Comparison of ENCODE assay signal across 12 mouse cellular contexts in the genomic region with DNA sequence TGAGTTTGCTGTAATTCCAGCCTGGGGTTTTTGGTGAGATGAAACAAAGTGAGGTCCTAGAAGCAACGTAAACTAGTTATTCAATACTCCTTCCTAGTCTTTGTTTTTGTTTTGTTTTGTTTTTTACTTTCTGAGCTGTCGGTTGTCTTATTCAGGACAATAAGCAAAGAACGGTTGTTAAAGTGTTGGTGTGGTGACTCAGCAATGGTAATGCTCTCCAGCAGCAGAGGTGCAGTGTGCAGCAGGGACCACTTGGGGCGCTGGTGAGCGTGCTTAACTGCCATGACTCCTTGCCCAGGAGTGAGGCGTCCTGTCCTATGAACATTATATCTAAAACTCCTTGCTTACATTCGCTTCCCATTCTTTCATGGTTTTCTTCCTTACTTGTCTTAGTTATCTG. TPM values are rescaled to one million over a fixed set of nuclear protein-coding genes. Genes with fewer than 3 reads are reported as not detected.
DNase-seq lines count a peak whose midpoint lies in the region; TF ChIP-seq lines count a peak whose summit lies in the region.
"Had no signal": no experiment of that assay in that cellular context is flagged by ENCODE, and none has a peak within 500 bp of the region (broad histone marks: within the 10 kb centered on the region; RNA-seq: fewer than 3 reads in every experiment).

No protein-coding gene starts in this region.

- no peak overlapping the region for H3K27ac ChIP-seq in ES-Bruce4 (ENCODE audit: insufficient read depth, low read length)
- H3K27ac ChIP-seq in limb, embryonic 10.5 days, result no peak overlapping the region
- H3K27ac ChIP-seq: midbrain, embryonic 12.5 days had no signal

- WGBS in lung, adult 2 months, result 88% methylated on average over 7 of the region's 7 CpGs
- WGBS in limb, embryonic 10.5 days, result 90% methylated on average over 7 of the region's 7 CpGs

- no peak overlapping the region for H3K9ac ChIP-seq in ES-Bruce4 (ENCODE audit: low read depth, poor library complexity, severe bottlenecking)
- H3K9ac ChIP-seq: midbrain, embryonic 12.5 days had no signal

- TF ChIP-seq CTCF in lung, adult 2 months (IDR thresholded peaks at IDR 0.05; ENCODE audit: insufficient read depth, low read length), result peak; percentile 12; the same call in 1 of the 2 replicates
- peak; percentile 18 for TF ChIP-seq CTCF in ES-Bruce4 (IDR thresholded peaks at IDR 0.05; ENCODE audit: low read depth, low read length)

- H3K4me3 ChIP-seq in lung, adult 2 months (replicated peaks; ENCODE audit: extremely low read depth, low read depth, low read length), result no peak overlapping the region
- H3K4me3 ChIP-seq in ES-Bruce4 (ENCODE audit: low read depth, low read length), result no peak overlapping the region
- peak overlapping the region; percentile 44 for H3K4me3 ChIP-seq in megakaryocyte, embryonic 14.5 days (replicated peaks)
- no peak overlapping the region for H3K4me3 ChIP-seq in limb, embryonic 10.5 days
- H3K4me3 ChIP-seq: midbrain, embryonic 12.5 days had no signal

- H3K9me3 ChIP-seq in ES-Bruce4 (replicated peaks; ENCODE audit: control insufficient read depth, insufficient read depth, low read length, poor library complexity, severe bottlenecking), result 0 out of 2 replicates have a peak, but pooled peaks cover 4% of the 10 kb centered on the region
- peaks cover 6% of the 10 kb centered on the region for H3K9me3 ChIP-seq in megakaryocyte, embryonic 14.5 days
- H3K9me3 ChIP-seq in limb, embryonic 10.5 days (replicated peaks), result no peaks in the 10 kb centered on the region
- H3K9me3 ChIP-seq: midbrain, embryonic 12.5 days had no signal

- no peak for TF ChIP-seq POLR2A in lung, adult 2 months (IDR thresholded peaks at IDR 0.05; ENCODE audit: borderline replicate concordance, extremely low read depth, low read depth, low read length)
- no peak for TF ChIP-seq POLR2A in ES-Bruce4 (IDR thresholded peaks at IDR 0.05; ENCODE audit: insufficient read depth, low read length)

- H3K36me3 ChIP-seq in ES-Bruce4 (ENCODE audit: control insufficient read depth, insufficient read depth, low read length, poor library complexity, severe bottlenecking), result no peaks in the 10 kb centered on the region
- no peaks in the 10 kb centered on the region for H3K36me3 ChIP-seq in megakaryocyte, embryonic 14.5 days (replicated peaks; ENCODE audit: low read length)
- H3K36me3 ChIP-seq in limb, embryonic 10.5 days, result no peaks in the 10 kb centered on the region
- H3K36me3 ChIP-seq: midbrain, embryonic 12.5 days had no signal

- no peaks in the 10 kb centered on the region for H3K27me3 ChIP-seq in ES-Bruce4 (ENCODE audit: control insufficient read depth, insufficient read depth, low read length, poor library complexity, severe bottlenecking)
- H3K27me3 ChIP-seq in megakaryocyte, embryonic 14.5 days (replicated peaks), result no peaks in the 10 kb centered on the region
- H3K27me3 ChIP-seq in limb, embryonic 10.5 days (ENCODE audit: low read depth, poor library complexity, severe bottlenecking), result no peaks in the 10 kb centered on the region
- H3K27me3 ChIP-seq: midbrain, embryonic 12.5 days had no signal

- H3K4me1 ChIP-seq in lung, adult 2 months (ENCODE audit: control insufficient read depth, insufficient read depth, low read length), result no peaks in the 10 kb centered on the region
- H3K4me1 ChIP-seq in ES-Bruce4 (ENCODE audit: control insufficient read depth, insufficient read depth, low read length), result no peaks in the 10 kb centered on the region
- peaks cover 26% of the 10 kb centered on the region for H3K4me1 ChIP-seq in megakaryocyte, embryonic 14.5 days
- H3K4me1 ChIP-seq in limb, embryonic 10.5 days, result no peaks in the 10 kb centered on the region
- H3K4me1 ChIP-seq: midbrain, embryonic 12.5 days had no signal

- no peak for DNase-seq in lung, adult 2 months
- no peak for DNase-seq in lung, adult 18-20 months
- peak; percentile 11 for DNase-seq in NIH3T3 (ENCODE audit: low read depth)
- DNase-seq in cerebellum, adult 11-12 months, result no peak
- no peak for DNase-seq in limb, embryonic 10.5 days (ENCODE audit: low spot score)
- DNase-seq: cerebellum, adult 8-10 months; kidney, adult 11 months; kidney, postnatal 25 days had no signal

- no peak for TF ChIP-seq EP300 in ES-Bruce4 (IDR thresholded peaks at IDR 0.05; ENCODE audit: insufficient read depth, low read depth, low read length)

RNA-seq across cellular contexts. Expression of a gene that starts 14.1 kb away (rescaled TPM):
- 4.0 and 4.2 TPM in 2 replicates for polyA plus RNA-seq in lung, adult 2 months (2012; rRNA removed)
- not detected in 2 replicates for polyA plus RNA-seq in ES-Bruce4 (2011; ENCODE audit: insufficient read depth, insufficient read length, low read depth, missing spikeins)
- 15.1 TPM in 1 of 2 replicates, not detected in the other for polyA plus RNA-seq in megakaryocyte, embryonic 14.5 days (2012; ENCODE audit: insufficient read depth, low replicate concordance)
- polyA plus RNA-seq in limb, embryonic 10.5 days (2016; fragmentation: Nextera tagmentation; extraction: Ambion mirVana), result 0.08 TPM in 1 of 2 replicates, not detected in the other
- polyA plus RNA-seq: neural tube, embryonic 11.5 days had no signal

RNA-seq across cellular contexts. Expression of a gene that starts 15.0 kb away (rescaled TPM):
- 4.4 and 4.7 TPM in 2 replicates for polyA plus RNA-seq in lung, adult 2 months (2012; rRNA removed)
- 44.6 and 53.7 TPM in 2 replicates for polyA plus RNA-seq in ES-Bruce4 (2011; ENCODE audit: insufficient read depth, insufficient read length, low read depth, missing spikeins)
- 22.3 and 49.0 TPM in 2 replicates for polyA plus RNA-seq in megakaryocyte, embryonic 14.5 days (2012; ENCODE audit: insufficient read depth, low replicate concordance)
- 118 and 131 TPM in 2 replicates for polyA plus RNA-seq in limb, embryonic 10.5 days (2016; fragmentation: Nextera tagmentation; extraction: Ambion mirVana)
